Mouse (Mus musculus): ENCODE measurements around the gene Zbtb1.
"Not testable (repeated sequence)": the region's sequence is repeated elsewhere in the genome, so short reads cannot be mapped to it uniquely, and the experiment has no call there.

Gene Zbtb1

DNA sequence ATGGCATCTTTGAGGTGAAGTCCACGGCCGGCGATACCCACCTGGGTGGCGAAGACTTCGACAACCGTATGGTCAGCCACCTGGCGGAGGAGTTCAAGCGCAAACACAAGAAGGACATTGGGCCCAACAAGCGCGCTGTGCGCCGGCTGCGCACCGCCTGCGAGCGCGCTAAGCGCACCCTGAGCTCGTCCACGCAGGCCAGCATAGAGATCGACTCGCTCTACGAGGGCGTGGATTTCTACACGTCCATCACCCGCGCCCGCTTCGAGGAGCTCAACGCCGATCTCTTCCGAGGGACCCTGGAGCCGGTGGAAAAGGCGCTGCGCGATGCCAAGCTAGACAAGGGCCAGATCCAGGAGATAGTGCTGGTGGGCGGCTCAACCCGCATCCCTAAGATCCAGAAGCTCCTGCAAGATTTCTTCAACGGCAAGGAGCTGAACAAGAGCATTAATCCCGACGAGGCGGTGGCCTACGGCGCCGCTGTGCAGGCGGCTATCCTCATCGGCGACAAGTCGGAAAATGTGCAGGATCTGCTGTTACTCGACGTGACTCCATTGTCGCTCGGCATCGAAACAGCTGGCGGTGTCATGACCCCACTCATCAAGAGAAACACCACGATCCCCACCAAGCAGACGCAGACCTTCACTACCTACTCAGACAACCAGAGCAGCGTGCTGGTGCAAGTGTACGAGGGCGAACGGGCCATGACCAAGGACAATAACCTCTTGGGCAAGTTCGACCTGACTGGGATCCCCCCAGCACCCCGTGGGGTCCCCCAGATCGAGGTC lies 35.3 kb downstream of the Zbtb1 start:
- peak; percentile 18 for DNase-seq

GRCm38 (mm10) chr12:76405971-76406370 lies 35.9 kb downstream of the Zbtb1 start:
- no peak for DNase-seq

DNA sequence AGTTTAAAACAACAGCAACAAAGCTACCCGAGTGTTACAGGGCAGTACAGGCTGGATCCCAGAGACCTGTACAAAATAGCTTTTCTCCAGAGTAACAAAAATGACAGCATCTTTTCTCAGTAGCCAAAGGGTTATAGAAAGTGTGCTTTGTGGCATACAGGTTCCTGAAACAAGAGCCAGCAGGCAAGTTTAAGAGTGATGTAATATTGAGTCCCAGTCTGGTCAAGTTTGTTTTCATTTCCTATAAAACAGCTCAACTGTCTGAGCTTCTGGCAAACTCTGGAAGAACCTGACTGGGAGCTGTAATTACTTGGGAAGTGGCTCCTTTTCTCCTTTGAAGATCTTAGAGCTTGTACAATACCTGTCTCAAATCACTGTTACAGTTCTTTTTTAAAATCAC lies 37.1 kb downstream of the Zbtb1 start:
- no peak for DNase-seq

DNA sequence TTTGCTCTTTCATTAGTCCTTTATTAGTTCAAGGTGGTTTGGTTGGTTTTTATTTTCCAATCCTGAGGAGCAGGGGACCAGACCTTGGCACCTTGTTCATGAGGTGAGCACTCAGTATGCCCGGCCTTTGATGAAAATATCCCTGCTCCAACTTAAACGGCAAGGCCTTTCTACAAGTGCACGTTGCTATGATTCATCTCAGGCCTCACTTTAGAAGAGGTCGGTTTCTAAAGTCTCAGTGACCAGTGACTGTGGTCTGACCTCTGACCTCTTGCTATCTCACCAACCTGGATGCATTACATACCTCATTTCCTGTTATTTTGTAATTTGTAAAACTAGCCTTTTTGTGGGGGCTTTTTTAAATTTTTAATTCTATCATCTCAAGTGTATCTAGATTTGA lies 39.1 kb downstream of the Zbtb1 start:
- no peak for DNase-seq

DNA sequence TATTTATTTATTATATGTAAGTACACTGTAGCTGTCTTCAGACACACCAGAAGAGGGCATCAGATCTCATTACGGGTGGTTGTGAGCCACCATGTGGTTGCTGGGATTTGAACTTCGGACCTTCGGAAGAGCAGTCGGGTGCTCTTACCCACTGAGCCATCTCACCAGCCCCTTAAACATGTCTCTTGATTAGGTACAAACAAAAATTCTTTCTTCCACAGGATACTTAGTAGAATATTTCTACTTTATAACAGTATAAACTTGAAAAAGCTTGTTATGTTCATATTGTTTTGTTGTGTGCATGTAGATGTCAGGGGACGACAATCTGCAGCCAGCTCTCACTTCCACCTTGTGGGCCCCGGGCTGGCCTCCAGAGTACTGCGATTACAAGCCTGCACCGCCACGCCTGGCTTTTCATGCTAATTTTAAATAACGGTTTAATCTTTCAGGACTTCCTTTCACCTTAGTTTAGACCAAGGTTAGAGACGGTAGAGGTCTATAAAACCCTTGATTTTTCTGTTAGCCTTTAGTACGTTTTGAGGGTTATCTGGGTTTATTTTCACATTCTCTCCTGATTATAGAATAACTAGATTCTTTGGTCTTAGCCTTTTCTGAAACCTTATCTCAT lies 45.4 kb downstream of the Zbtb1 start:
- no peak for DNase-seq

- DNase-seq: peak; percentile 14
Observed at GRCm38 (mm10) chr12:76417433-76417854, 47.4 kb downstream of the Zbtb1 start, which contains the start of gene Ppp1r36. Gene Ppp1r36, plus strand, starts transcription at chr12:76417538.

- no peak for DNase-seq
Observed at GRCm38 (mm10) chr12:76418346-76418745, 48.3 kb downstream of the Zbtb1 start.

GRCm38 (mm10) chr12:76425256-76425655 lies 55.2 kb downstream of the Zbtb1 start:
- DNase-seq: no peak

DNA sequence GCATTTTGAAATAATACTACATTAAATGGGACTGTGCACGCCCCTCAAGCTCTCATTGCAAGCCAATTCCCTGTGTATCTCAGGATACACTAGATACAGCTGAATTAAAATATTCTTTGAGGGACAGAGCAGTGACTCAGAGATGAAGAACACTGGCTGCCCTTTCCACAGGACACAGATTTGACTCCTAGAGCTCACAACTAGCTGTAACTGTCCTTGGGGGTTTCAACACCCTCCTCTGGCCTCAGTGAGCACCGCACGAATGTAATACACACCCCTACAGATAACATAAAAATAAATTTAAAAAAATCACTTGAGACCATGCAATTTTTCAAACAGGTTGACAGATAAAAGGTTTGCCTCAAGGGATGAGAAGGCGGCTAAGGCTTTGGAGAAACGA lies 57.5 kb downstream of the Zbtb1 start:
- DNase-seq: no peak

- no peak for DNase-seq
Observed at GRCm38 (mm10) chr12:76430879-76431406, 60.9 kb downstream of the Zbtb1 start.

- DNase-seq: no peak
Observed at GRCm38 (mm10) chr12:76431431-76431830, 61.4 kb downstream of the Zbtb1 start.

- no peak for DNase-seq
Observed at GRCm38 (mm10) chr12:76434111-76434510, 64.0 kb downstream of the Zbtb1 start.

- DNase-seq: no peak
Observed at GRCm38 (mm10) chr12:76435084-76435483, 65.0 kb downstream of the Zbtb1 start.

DNA sequence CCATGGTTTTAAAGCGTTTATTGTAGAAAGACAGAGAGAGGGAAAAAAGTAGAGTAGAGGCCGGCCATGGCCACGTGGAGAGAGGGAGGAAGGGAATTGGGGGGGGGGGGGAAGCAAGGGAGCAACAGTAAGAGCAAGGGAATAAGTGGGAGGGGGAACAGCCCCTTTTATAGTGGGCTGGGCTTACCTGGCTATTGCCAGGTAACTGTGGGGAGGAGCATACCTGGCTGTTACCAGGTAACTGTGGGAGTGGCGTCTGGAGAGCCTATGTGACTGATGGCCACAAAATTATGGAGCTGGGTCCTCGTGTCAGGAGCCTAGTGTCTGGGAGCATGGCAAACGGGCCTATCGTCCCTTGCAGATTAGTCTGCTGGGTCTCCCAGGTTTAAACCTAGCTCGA lies 65.5 kb downstream of the Zbtb1 start:
- no peak for DNase-seq

GRCm38 (mm10) chr12:76443488-76443887 lies 73.4 kb downstream of the Zbtb1 start:
- DNase-seq: not testable (repeated sequence)

DNA sequence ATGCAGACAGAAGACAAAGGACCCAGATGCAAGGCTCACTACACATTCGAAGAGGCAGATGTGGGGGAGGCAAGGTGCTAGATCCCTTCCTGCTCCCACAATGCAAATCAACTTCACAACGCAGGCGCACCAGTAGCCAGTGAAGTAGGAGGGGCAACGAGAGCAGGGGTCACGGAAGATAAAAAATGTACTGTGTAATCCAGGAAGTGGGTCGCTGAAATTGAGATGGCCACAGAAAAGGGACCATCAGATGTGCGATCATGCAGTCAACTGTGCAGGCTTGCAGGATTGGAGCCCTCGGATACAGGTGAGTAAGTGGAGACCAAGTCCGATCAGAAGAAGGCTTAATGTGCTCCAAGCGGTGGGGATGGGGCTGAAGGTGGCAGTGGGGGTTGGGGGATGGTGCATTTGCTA lies 74.3 kb downstream of the Zbtb1 start:
- peak; percentile 15 for DNase-seq

DNA sequence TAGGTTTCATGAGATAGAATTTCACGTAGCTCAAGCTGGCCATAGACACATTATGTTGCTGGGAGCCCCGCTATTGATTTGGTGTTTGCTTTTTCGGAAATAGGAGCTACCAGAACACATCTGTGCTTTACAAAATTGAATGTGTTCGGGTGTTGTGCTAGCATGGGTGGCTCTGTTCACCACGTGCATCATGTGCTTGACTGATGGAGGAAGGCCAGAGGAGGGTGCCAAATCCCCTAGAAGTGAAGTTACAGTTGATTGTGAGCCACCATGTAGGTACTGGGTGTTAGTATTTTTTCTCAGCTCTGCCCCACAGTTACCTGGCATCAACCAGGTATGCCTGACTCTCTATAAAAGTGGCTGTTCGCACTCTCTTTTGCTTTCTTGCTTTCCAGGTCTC lies 74.8 kb downstream of the Zbtb1 start:
- no peak for DNase-seq

GRCm38 (mm10) chr12:76446201-76446600 lies 76.1 kb downstream of the Zbtb1 start:
- DNase-seq: no peak
